Mouse (Mus musculus) left cerebral cortex, adult 9 months (tissue): ENCODE results near the gene Man1c1.
A peak's percentile ranks its signal among the peaks of the same experiment; 100 is the strongest.

Source experiments
- DNase-seq, 2 experiments: peaks; one replicate each; pipeline ENCODE4 v3.0.0; 2022; ENCODE audit warnings: low spot score in 2 of 2

The Man1c1 gene

DNA sequence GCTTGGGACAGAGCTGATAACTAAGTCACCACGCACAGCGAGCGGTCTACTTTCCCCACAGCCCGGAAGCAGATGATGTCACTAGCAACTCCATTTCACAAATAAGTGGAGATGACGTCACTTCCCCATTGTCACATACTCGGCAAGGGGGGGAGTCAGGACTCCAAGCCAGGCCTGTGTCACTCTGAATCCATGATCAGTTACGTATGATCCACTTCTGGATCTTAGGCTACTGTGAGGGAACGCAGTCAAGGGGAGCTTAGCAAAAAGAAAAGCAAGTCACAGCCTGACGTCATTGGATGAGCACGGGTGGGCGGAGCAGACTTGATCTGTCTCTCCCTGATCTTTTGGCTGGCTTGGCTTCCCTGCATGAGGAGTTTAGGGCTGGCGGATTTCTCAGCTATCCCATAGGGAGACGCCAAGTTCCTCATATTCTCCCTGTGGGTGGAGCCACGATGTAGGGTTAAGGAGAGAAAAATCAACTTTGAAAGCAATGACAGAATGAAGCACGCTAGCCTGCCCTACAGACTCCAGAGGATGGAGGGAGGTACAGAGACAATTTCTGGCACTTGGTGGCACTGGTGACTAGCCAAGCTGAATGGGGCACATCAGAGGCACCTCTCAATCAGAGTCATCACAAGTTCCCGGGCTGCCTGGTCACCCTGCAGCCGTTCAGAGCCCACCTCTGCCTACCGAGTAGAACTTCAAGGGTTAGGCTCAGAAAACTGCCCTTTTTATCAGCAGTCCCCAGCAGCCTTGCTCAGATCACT, 155.7 kb downstream of the Man1c1 start:
- no peak for DNase-seq

- DNase-seq, result no peak
Measured at GRCm38 (mm10) chr4:134546814-134547705, 157.0 kb downstream of the Man1c1 start.

- DNase-seq, result peak in 1 of 2 experiments; percentile 94
Measured at GRCm38 (mm10) chr4:134543261-134543660, 160.8 kb downstream of the Man1c1 start.

GRCm38 (mm10) chr4:134542726-134543125, 161.4 kb downstream of the Man1c1 start:
- no peak for DNase-seq

DNA sequence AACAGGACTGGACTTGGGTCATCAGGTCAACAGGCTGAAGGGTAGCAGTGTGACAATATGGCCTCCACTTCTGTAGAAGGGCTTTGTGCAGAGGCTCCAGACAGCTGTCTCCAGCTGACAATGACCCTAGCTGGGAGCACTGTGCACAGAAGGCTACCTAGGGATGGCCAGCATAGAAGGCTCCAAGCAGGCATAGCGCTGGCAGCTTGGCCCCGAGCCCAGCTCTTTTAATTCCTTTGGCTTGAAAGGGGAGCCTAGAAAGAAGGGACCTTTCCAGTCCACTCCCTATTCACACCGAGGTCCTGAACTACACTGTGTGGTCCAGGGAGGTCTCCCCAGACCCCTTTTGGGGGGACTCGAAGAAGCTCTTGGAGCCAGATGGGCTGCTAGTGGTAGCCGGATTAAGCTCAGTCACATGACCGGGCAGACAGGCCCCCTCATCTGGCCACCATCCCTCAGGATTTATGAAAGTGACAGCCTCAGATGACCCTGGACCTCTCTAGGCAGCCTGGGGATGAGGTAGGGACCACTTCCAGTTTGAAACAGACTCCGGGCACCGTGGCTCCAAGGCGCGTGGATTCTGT, 165.0 kb downstream of the Man1c1 start:
- DNase-seq, result no peak

DNA sequence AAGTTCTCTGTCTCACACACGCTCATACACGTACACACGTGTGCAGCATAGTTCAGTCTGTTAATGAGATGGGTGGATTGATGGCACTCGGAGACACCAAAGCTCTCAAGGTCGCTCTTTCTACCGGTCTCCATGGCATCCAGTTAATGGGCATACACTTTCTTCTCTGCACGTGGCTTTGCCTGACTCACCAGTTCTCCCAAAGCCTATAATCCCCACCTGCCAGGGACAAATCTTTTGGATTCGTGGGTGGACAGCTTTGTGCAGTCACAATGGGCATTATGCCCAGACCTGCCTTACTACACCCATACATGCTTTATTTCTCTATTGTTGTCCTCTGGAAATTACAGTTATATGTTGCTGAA, 168.3 kb downstream of the Man1c1 start:
- peak; percentile 65 to 68 for DNase-seq

GRCm38 (mm10) chr4:134534932-134535786, 168.9 kb downstream of the Man1c1 start, which contains the start of gene Mtfr1l:
Mtfr1l (minus strand) TSS chr4:134535387.
- peak; percentile 92 to 96 for DNase-seq

DNA sequence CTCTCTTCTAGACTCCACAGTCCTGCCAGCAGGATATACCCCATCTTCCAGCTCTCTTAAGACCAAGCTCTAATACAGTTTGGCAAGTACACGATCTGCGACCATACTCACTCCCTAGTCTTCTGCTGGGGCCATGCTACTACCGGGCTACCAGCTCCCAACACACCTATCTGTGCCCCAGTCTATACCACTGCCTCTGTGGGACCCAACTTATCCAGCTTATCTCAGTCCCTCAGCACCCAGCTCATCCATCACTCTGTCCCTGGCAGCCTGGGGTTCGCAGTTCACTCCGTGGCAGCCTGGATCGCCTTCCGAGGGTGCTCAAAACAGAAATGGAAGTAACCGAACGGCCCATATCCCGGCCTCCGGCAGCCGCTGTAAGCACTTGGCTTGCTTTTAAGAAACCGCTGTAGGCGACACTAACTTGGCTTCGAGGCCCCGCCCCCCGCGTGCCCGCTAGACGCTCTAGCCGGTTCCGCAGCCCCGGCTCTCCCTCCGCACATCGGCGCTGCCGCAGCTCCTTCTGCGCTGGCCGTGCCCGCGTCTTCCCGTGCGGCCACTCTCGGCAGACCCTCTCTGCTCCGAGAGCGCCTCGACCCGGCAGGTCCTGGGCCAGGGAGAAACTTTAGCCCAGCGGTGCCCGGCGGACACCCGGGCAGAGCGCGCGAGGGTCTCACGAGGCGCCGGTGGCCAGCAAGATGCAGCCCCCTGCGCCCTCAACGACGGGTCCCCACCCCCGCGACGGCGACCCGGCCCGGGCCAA, 169.8 kb downstream of the Man1c1 start:
- DNase-seq, result no peak

DNA sequence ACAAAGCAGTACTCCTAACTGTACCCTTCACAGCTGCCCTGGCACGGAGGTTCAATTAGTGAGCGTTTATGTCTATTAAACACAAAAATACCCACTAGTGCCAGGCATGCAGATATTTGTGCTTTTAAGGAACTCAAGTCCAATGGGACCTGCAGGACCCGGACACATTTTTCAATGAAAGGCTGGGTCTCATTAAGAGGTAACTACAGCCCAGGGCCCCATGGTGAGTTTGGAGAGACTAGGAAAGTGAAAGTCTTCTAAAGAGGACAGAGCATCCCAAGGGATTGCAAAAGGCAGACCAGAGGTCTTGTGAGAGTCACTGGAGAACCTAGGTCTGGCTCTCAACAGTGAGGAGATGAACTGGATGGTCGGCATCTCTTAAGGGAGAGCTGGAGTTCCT, 170.7 kb downstream of the Man1c1 start:
- no peak for DNase-seq

DNA sequence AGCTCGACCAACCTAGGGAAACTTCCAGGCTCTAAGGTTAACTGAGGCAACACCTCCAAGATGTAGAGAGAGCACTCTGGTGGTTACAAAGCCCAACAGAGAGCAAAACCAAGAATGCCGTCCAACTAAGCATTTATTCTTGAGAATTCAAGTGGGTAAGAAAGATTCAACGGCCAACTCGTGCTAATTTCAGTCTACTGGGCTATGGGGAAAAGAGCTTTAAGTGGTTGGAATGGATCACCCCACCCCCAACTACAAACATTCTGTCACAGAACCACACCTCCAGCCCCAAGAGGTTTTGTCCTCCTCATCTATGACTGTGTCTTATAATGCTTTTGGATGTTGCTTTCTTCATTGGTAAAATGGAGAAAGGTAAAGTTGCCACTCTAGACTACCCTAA, 171.2 kb downstream of the Man1c1 start:
- DNase-seq, result no peak

DNA sequence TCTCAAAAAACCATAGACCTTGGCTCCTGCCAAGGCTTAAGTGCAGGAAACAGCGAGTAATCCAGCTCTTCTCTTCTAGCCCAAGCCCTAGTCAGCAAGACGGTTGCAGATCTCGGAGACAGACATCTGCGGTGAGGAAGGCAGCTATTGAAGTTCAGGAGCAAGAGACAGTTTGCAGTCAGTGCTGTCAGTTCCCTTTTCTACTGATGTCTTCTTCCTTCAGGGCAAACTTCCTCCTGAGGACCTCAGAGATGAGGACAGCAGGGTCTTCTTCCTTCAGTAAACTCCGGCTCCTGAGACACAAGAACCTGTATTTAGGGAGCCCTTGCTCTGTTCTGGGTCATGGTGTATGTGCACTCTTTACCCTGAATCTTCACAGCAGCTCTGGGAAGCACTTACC, 177.9 kb downstream of the Man1c1 start:
- DNase-seq, result no peak

- DNase-seq, result no peak
Measured at GRCm38 (mm10) chr4:134525806-134526205, 178.3 kb downstream of the Man1c1 start.

- no peak for DNase-seq
Measured at GRCm38 (mm10) chr4:134523447-134523846, 180.6 kb downstream of the Man1c1 start.

DNA sequence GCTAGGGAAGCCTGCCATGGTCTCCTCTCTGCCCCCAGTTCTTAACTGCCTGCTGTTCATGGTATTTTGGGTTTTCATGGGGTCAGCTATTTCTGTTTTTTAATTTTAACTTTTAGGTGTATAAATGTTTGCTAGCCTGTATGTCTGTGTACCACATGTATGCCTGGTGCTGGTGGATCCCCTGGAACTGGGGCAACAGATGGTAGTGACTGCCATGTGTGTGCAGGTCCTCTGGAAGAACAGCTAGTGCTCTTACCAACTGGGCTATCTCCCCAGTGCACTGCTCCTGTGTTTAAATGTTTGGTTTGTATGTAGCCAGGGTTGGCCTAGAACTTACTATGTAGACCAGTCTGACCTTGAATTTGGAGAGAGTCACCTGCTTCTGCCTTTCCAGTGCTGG, 184.8 kb downstream of the Man1c1 start:
- DNase-seq, result no peak

DNA sequence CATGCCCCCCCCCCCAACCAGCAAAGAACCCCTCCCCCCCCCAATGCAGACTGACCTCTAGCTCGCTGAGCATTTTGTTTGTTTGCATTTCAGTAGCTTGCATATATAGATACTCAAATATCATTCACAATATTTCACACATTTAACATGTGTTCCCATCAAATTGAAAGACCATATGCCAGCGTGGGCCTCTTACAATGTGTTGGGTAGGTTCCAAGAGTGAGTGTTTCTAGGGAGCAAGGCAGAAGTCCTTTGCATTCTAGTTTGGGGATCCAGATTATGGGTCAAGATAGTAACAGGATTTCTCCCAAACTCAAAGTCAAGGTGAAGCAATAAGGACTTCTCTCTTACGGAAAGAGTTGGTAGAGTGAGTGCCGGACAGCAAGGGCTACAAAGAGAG, 185.5 kb downstream of the Man1c1 start:
- no peak for DNase-seq

DNA sequence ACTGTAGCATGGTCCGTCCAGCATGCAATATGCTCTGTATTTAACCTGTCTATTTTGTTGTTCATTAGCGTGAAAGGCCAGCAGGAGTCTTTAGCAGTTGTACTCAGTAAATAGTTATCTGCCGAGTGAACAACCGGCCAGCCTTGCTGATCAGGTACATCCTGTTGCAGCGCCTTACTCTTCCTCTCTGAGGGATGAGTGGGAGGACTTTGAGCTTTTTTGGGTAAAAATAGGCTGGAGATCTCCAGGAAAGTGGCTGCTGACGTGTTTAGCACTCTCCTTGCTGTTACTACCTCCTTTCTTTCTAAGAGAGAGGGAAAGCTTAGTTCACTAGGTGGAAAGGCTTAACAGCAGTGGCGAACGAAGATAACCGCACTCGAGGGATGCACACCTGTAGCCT, 186.4 kb downstream of the Man1c1 start:
- DNase-seq, result peak in 1 of 2 experiments; percentile 49

GRCm38 (mm10) chr4:134516981-134517380, 187.1 kb downstream of the Man1c1 start:
- peak; percentile 47 to 63 for DNase-seq

DNA sequence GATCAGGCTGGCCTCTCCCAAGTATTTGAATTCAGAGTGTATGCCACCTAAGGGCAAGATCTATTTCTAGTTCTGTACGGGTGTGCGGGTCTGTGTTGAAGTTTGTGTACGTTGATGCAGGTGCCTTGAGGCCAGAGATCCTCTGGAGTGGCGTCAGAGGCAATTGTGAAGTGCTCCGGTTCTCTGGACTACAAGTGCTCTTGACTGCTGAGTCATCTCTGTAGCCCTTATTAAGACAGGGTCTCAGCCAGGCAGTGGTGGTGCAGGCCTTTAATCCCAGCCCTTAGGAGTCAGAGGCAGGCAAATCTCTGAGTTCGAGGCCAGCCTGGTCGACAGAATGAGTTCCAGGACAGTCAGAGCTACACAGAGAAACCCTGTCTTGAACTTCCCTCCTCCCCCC, 188.5 kb downstream of the Man1c1 start:
- no peak for DNase-seq

- DNase-seq, result no peak
Measured at GRCm38 (mm10) chr4:134514309-134514930, 189.7 kb downstream of the Man1c1 start.

GRCm38 (mm10) chr4:134512798-134513197, 191.3 kb downstream of the Man1c1 start:
- peak in 1 of 2 experiments; percentile 47 for DNase-seq
